Mouse (Mus musculus): Measurements from ENCODE around the gene 4930579F01Rik. TPM values are rescaled to one million over a fixed set of nuclear protein-coding genes. Genes with fewer than 3 reads are reported as not detected.
A peak's percentile ranks its signal among the peaks of the same experiment; 100 is the strongest.

4930579F01Rik gene
- polyA plus RNA-seq, 1 experiment, result not detected

DNA sequence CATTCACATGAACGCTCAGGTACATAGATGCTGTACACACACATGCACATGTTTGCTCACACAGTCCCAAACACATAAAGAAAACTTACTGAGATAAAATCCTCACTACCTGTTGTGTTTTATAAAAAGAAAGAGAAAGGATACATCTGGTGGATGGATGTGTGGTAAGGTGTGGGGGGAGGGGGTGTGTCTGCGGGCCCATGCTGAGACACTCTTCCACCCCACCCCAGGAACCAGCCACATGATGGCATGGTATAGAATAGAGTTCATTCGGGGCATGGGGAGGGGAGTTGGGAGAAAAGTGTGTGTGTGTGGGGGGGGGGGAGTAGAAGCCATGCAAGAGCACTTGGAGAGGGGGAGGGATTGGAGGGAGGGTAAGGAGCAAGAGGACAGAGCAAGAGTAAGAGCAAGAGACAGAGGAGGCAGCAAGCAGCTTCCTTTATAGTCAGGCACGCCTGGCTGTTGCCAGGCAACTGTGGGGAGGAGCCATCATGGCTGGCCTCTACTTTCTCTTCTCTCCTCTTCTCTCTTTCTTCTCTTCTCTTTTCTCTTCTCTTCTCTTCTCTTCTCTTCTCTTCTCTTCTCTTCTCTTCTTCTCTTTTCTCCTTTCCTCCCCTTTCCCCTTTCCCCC, 31.0 kb downstream of the 4930579F01Rik start:
- TF ChIP-seq CTCF (IDR thresholded peaks at IDR 0.05; ENCODE audit: borderline replicate concordance, insufficient read depth, low read depth, low read length), result no peak
- TF ChIP-seq POLR2A (IDR thresholded peaks at IDR 0.05; ENCODE audit: borderline replicate concordance, insufficient read depth, low read length), result no peak
- Histone ChIP-seq H3K27ac (ENCODE audit: insufficient read depth, low read length) (no peak overlapping the region), H3K4me1 (ENCODE audit: control insufficient read depth, insufficient read depth, low read length) (no peaks in the 10 kb centered on the region), H3K27me3 (ENCODE audit: control insufficient read depth, insufficient read depth, low read length) (no peaks in the 10 kb centered on the region), H3K4me3 (replicated peaks; ENCODE audit: insufficient read depth, low read depth, low read length) (no peak overlapping the region)
- WGBS, result 47% methylated on average over 4 of the region's 4 CpGs
- DNase-seq, result no peak

DNA sequence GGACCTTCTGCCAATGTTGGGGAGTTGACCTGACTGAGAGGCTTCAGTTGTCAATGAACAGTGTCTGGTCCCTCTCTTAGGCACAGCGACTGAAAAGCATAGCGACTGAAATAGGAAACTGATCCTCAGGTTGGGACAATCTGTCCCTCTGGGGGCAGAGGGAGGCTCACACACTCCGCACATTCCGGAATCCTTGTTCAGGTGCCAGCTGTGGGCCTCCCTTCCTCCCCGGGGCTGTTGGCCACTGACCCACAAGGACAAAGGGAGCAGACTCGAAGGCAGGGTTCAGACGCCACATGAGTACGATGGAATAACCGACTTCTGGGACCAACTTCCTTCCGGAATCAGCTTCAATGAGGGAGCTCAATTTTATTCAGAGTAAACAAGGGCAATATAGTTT, 32.0 kb downstream of the 4930579F01Rik start:
- no peak overlapping the region for H3K27ac ChIP-seq (ENCODE audit: insufficient read depth, low read length)
- H3K4me1 ChIP-seq (ENCODE audit: control insufficient read depth, insufficient read depth, low read length), result no peaks in the 10 kb centered on the region
- DNase-seq, result no peak
- H3K4me3 ChIP-seq (replicated peaks; ENCODE audit: insufficient read depth, low read depth, low read length), result no peak overlapping the region
- no peaks in the 10 kb centered on the region for H3K27me3 ChIP-seq (ENCODE audit: control insufficient read depth, insufficient read depth, low read length)
- no peak for TF ChIP-seq POLR2A (IDR thresholded peaks at IDR 0.05; ENCODE audit: borderline replicate concordance, insufficient read depth, low read length)
- no peak for TF ChIP-seq CTCF (IDR thresholded peaks at IDR 0.05; ENCODE audit: borderline replicate concordance, insufficient read depth, low read depth, low read length)
- WGBS, result 74% methylated on average over 10 of the region's 10 CpGs

- WGBS, result 29% methylated on average over 10 of the region's 10 CpGs
- H3K27me3 ChIP-seq (ENCODE audit: control insufficient read depth, insufficient read depth, low read length), result no peaks in the 10 kb centered on the region
- no peaks in the 10 kb centered on the region for H3K4me1 ChIP-seq (ENCODE audit: control insufficient read depth, insufficient read depth, low read length)
- no peak overlapping the region for H3K27ac ChIP-seq (ENCODE audit: insufficient read depth, low read length)
- no peak overlapping the region for H3K4me3 ChIP-seq (replicated peaks; ENCODE audit: insufficient read depth, low read depth, low read length)
- TF ChIP-seq CTCF (IDR thresholded peaks at IDR 0.05; ENCODE audit: borderline replicate concordance, insufficient read depth, low read depth, low read length), result no peak
- TF ChIP-seq POLR2A (IDR thresholded peaks at IDR 0.05; ENCODE audit: borderline replicate concordance, insufficient read depth, low read length), result no peak
- no peak for DNase-seq
Measured at GRCm38 (mm10) chr3:138156651-138157050, 37.0 kb downstream of the 4930579F01Rik start.

- Histone ChIP-seq H3K4me1 (ENCODE audit: control insufficient read depth, insufficient read depth, low read length) (no peaks in the 10 kb centered on the region), H3K27ac (ENCODE audit: insufficient read depth, low read length) (no peak overlapping the region), H3K4me3 (replicated peaks; ENCODE audit: insufficient read depth, low read depth, low read length) (no peak overlapping the region), H3K27me3 (ENCODE audit: control insufficient read depth, insufficient read depth, low read length) (no peaks in the 10 kb centered on the region)
- no peak for DNase-seq
- WGBS, result 90% methylated on average over 4 of the region's 4 CpGs
- TF ChIP-seq CTCF (IDR thresholded peaks at IDR 0.05; ENCODE audit: borderline replicate concordance, insufficient read depth, low read depth, low read length), result no peak
- TF ChIP-seq POLR2A (IDR thresholded peaks at IDR 0.05; ENCODE audit: borderline replicate concordance, insufficient read depth, low read length), result no peak
Measured at GRCm38 (mm10) chr3:138155062-138155461, 38.6 kb downstream of the 4930579F01Rik start.

- whole genome bisulfite sequencing, result 90% methylated on average over 2 of the region's 2 CpGs
- Histone ChIP-seq H3K4me1 (ENCODE audit: control insufficient read depth, insufficient read depth, low read length) (no peaks in the 10 kb centered on the region), H3K4me3 (replicated peaks; ENCODE audit: insufficient read depth, low read depth, low read length) (no peak overlapping the region), H3K27ac (ENCODE audit: insufficient read depth, low read length) (no peak overlapping the region), H3K27me3 (ENCODE audit: control insufficient read depth, insufficient read depth, low read length) (no peaks in the 10 kb centered on the region)
- no peak for DNase-seq
- TF ChIP-seq POLR2A (IDR thresholded peaks at IDR 0.05; ENCODE audit: borderline replicate concordance, insufficient read depth, low read length), result no peak
- no peak for TF ChIP-seq CTCF (IDR thresholded peaks at IDR 0.05; ENCODE audit: borderline replicate concordance, insufficient read depth, low read depth, low read length)
Measured at GRCm38 (mm10) chr3:138148811-138149210, 44.8 kb downstream of the 4930579F01Rik start.

- Histone ChIP-seq H3K27ac (ENCODE audit: insufficient read depth, low read length) (peak within 1 kb of the TSS; percentile 85), H3K4me1 (ENCODE audit: control insufficient read depth, insufficient read depth, low read length) (no peaks in the 10 kb centered on the region), H3K4me3 (replicated peaks; ENCODE audit: insufficient read depth, low read depth, low read length) (peak within 1 kb of the TSS; percentile 85), H3K27me3 (ENCODE audit: control insufficient read depth, insufficient read depth, low read length) (no peaks in the 10 kb centered on the region)
- 2% methylated on average over 8 of the region's 8 CpGs for WGBS
- no peak for TF ChIP-seq POLR2A (IDR thresholded peaks at IDR 0.05; ENCODE audit: borderline replicate concordance, insufficient read depth, low read length)
- peak; percentile 54; the same call in 1 of the 2 replicates for TF ChIP-seq CTCF (IDR thresholded peaks at IDR 0.05; ENCODE audit: borderline replicate concordance, insufficient read depth, low read depth, low read length)
- DNase-seq, result peak; percentile 74 to 81
Measured at GRCm38 (mm10) chr3:138144642-138145171, 48.9 kb downstream of the 4930579F01Rik start, which contains the start of gene Mttp. Gene Mttp, minus strand, starts transcription at chr3:138144968.

GRCm38 (mm10) chr3:138144060-138144641, 49.5 kb downstream of the 4930579F01Rik start:
- no peak for TF ChIP-seq POLR2A (IDR thresholded peaks at IDR 0.05; ENCODE audit: borderline replicate concordance, insufficient read depth, low read length)
- TF ChIP-seq CTCF (IDR thresholded peaks at IDR 0.05; ENCODE audit: borderline replicate concordance, insufficient read depth, low read depth, low read length), result no peak
- Histone ChIP-seq H3K4me1 (ENCODE audit: control insufficient read depth, insufficient read depth, low read length) (no peaks in the 10 kb centered on the region), H3K4me3 (replicated peaks; ENCODE audit: insufficient read depth, low read depth, low read length) (peak overlapping the region; percentile 85), H3K27me3 (ENCODE audit: control insufficient read depth, insufficient read depth, low read length) (no peaks in the 10 kb centered on the region), H3K27ac (ENCODE audit: insufficient read depth, low read length) (peak overlapping the region; percentile 85)
- whole genome bisulfite sequencing, result under 1% methylated on average over 18 of the region's 18 CpGs
- DNase-seq, result peak in 1 of 2 experiments; percentile 22

Measured in cerebellum, adult 2 months (tissue).